Mouse (Mus musculus) myocyte (in vitro differentiated cells): ENCODE data around the gene Tjp2. TPM values are rescaled to one million over a fixed set of nuclear protein-coding genes. Genes with fewer than 3 reads are reported as not detected.

Source experiments
- H3K27me3 ChIP-seq: one replicate; pipeline ENCODE4 v1.6.1; 2011; ENCODE audit not compliant: control insufficient read depth, insufficient read depth, insufficient read length
- H3K36me3 ChIP-seq: one replicate; pipeline ENCODE4 v1.6.1; 2011; ENCODE audit not compliant: control insufficient read depth, insufficient read depth
- H3K4me2 ChIP-seq: one replicate; pipeline ENCODE4 v1.6.1; 2011; ENCODE audit warnings: low read depth, control low read depth
- H3K4me3 ChIP-seq: one replicate; pipeline ENCODE4 v1.5.1; 2011; ENCODE audit warnings: mild to moderate bottlenecking, control low read depth, moderate library complexity
- H3K79me2 ChIP-seq: one replicate; pipeline ENCODE4 v1.6.1; 2011; ENCODE audit not compliant: control insufficient read depth, insufficient read depth
- H3ac ChIP-seq: one replicate; pipeline ENCODE4 v1.6.1; 2011; ENCODE audit not compliant: control insufficient read depth, insufficient read length
- CEBPB ChIP-seq: IDR thresholded peaks from 2 replicates; pipeline ENCODE4 v1.6.1; 2011; ENCODE audit warnings: mild to moderate bottlenecking, moderate library complexity; ENCODE audit not compliant: poor library complexity, insufficient read depth, severe bottlenecking
- E2F4 ChIP-seq: IDR thresholded peaks from one replicate; pipeline ENCODE4 v1.6.1; 2011; ENCODE audit warnings: mild to moderate bottlenecking, control low read depth, moderate library complexity; ENCODE audit not compliant: insufficient read depth
- MAX ChIP-seq: IDR thresholded peaks from one replicate; pipeline ENCODE4 v1.6.1; 2011; ENCODE audit warnings: low read depth, mild to moderate bottlenecking, control low read depth
- MYOD1 ChIP-seq, 3 experiments: IDR thresholded peaks; one replicate each; pipeline ENCODE4 v1.6.1; 2011; ENCODE audit warnings: control low read depth in 2 of 3, low read depth in 2 of 3, mild to moderate bottlenecking in 2 of 3, moderate library complexity in 1 of 3; ENCODE audit not compliant: insufficient read length in 2 of 3, control insufficient read depth in 1 of 3
- MYOG ChIP-seq, 3 experiments: IDR thresholded peaks; one replicate each; pipeline ENCODE4 v1.6.1; 2011; ENCODE audit warnings: control low read depth in 2 of 3, low read depth in 2 of 3, mild to moderate bottlenecking in 2 of 3; ENCODE audit not compliant: insufficient read length in 2 of 3, control insufficient read depth in 1 of 3, insufficient read depth in 1 of 3
- POLR2A ChIP-seq: IDR thresholded peaks from one replicate; pipeline ENCODE4 v1.6.1; 2011; ENCODE audit warnings: low read depth, mild to moderate bottlenecking, control low read depth, moderate library complexity; ENCODE audit not compliant: insufficient read length
- POLR2AphosphoS2 ChIP-seq: IDR thresholded peaks from one replicate; pipeline ENCODE4 v1.6.1; 2011; ENCODE audit warnings: low read depth, control low read depth; ENCODE audit not compliant: insufficient read length
- REST ChIP-seq: IDR thresholded peaks from one replicate; pipeline ENCODE4 v1.6.1; 2011; ENCODE audit warnings: mild to moderate bottlenecking, control low read depth, moderate library complexity; ENCODE audit not compliant: insufficient read depth, insufficient read length
- SRF ChIP-seq: IDR thresholded peaks from one replicate; pipeline ENCODE4 v1.6.1; 2011; ENCODE audit warnings: low read depth; ENCODE audit not compliant: control insufficient read depth, insufficient read length
- TCF12 ChIP-seq: IDR thresholded peaks from one replicate; pipeline ENCODE4 v1.6.1; 2011; ENCODE audit warnings: mild to moderate bottlenecking, control low read depth; ENCODE audit not compliant: poor library complexity, insufficient read depth, severe bottlenecking
- TCF3 ChIP-seq: IDR thresholded peaks from one replicate; pipeline ENCODE4 v1.6.1; 2011; ENCODE audit warnings: low read depth, control low read depth; ENCODE audit not compliant: insufficient read length
- USF1 ChIP-seq: IDR thresholded peaks from one replicate; pipeline ENCODE4 v1.6.1; 2011; ENCODE audit warnings: low read depth, mild to moderate bottlenecking, control low read depth, moderate library complexity
- polyA plus RNA-seq: library from polyadenylated mRNA; unstranded; fragments of >200 nt; fragmentation: generic; extraction: Trizol; gene quantifications from one replicate; pipeline ENCODE4 v1.2.1, GENCODE M21; 2012; ENCODE audit warnings: missing spikeins

The Tjp2 gene
- polyA plus RNA-seq, 1 experiment: 5.2 TPM

DNA sequence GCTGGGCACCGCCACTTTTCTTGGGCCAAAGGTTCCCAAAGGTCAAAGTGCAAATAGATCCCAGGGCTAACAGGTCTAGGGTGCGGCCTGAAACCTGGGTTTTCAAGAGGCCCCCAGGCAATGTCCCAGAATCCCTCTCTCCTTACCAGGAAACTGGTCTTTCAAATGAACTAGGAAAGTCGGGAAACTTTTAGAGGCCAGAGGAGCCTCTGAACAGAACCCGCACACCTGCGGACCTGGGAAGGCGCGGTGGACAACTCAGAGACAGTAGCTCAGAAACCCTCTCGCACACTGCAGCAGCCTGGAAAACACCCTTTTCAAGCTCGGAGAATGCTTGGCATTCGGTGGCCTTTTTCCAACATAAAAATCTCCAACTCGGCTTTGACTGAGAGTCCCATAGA is 979 bp downstream of the Tjp2 start:
- no peaks in the 10 kb centered on the region for H3K79me2 ChIP-seq
- H3K4me2 ChIP-seq: no peak overlapping the region
- TF ChIP-seq POLR2AphosphoS2: no peak
- H3ac ChIP-seq: no peak overlapping the region
- H3K36me3 ChIP-seq: no peaks in the 10 kb centered on the region
- H3K4me3 ChIP-seq: no peak overlapping the region
- no peaks in the 10 kb centered on the region for H3K27me3 ChIP-seq

DNA sequence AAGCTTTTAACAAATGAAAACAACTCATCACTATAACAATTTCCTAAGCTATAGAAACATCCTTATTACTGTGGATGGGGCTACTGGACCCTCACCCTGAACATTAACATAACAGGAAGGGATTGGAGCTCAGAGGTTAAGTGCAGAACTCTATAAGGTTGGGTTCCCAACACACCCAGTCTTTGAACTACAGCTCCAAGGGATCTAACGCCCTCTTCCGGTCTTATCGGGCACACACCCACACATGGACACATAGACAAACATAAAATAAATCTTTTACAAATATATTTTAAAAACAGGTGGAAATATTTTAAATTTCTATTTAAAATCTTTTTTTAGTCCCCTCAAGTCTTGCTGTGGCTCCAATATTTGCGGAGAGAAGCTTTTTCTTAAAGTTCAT is 3.4 kb downstream of the Tjp2 start:
- Histone ChIP-seq H3K79me2 (no peaks in the 10 kb centered on the region), H3K4me3 (no peak overlapping the region)

DNA sequence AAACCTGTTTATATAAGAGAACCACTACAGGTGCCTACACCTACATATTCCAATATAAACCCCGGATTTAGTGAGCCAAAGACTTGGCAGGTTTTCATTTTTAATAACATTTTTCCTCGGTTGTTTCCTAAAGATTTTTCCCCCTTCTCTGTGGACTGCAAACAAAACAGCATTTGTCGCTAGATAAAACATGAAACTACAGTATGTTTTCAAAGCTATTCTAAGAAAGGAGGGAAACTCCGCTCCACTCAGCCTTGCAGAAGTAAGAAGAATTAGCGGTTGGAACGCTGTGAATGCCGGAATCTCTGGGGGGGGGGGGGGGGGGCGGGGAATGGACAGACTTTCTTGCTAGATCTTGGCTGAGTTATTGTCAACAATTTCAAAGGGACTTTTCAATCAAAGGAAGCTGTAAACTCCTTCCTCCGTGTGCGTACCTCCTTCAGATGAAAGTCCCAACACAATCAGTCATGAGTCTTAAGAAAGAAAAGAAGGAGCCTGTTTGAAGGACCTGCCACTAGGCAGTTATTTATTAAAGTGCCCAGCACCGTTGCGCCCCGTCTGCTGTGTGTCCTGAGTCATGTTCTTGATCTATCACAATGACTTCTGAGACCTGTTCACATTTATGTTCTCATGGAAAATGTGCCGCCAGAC is 3.9 kb downstream of the Tjp2 start:
- no peak overlapping the region for H3K4me2 ChIP-seq

More for the DNA sequence above, 3.4 kb downstream of the Tjp2 start:
- Histone ChIP-seq H3K36me3 (no peaks in the 10 kb centered on the region), H3K4me2 (no peak overlapping the region), H3ac (no peak overlapping the region), H3K27me3 (no peaks in the 10 kb centered on the region)
- TF ChIP-seq POLR2AphosphoS2 (no peak), USF1 (no peak), CEBPB (no peak), TCF12 (no peak), E2F4 (no peak), TCF3 (no peak), MYOG (IDR thresholded peaks at IDR 0.05; ENCODE audit: control insufficient read depth in 1 of 3, insufficient read depth in 1 of 3, insufficient read length in 2 of 3, low read depth in 2 of 3) (no peak), SRF (no peak), MYOD1 (IDR thresholded peaks at IDR 0.05; ENCODE audit: control insufficient read depth in 1 of 3, insufficient read length in 2 of 3, low read depth in 2 of 3) (no peak), POLR2A (no peak), MAX (no peak), REST (no peak)

DNA sequence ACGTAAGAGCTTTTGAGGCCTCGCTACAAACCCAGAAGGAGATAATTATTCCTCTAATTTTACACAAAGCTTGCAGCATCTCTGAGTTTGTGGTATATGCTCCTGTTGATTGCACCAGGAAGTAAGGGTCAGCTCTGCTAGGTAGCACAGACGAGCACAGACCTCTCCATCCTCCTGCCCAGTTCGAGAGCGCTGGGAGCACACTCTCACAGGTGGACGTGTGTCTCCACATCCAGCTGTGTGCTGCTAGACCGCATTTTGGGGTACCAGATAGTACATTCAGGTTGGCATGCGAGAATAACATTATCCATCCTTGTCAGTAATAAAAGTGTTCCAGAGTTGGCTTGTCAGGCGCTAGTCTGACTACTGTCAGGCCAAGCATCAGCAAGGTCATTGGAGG is 5.8 kb downstream of the Tjp2 start:
- Histone ChIP-seq H3K27me3 (no peaks in the 10 kb centered on the region), H3K4me3 (no peak overlapping the region), H3K79me2 (no peaks in the 10 kb centered on the region), H3ac (no peak overlapping the region), H3K36me3 (no peaks in the 10 kb centered on the region), H3K4me2 (no peak overlapping the region)
- TF ChIP-seq POLR2AphosphoS2 (no peak), SRF (no peak), USF1 (no peak), E2F4 (no peak)

More for the DNA sequence above, 3.9 kb downstream of the Tjp2 start:
- Histone ChIP-seq H3K4me3 (no peak overlapping the region), H3K79me2 (no peaks in the 10 kb centered on the region), H3ac (no peak overlapping the region), H3K27me3 (no peaks in the 10 kb centered on the region), H3K36me3 (no peaks in the 10 kb centered on the region)
- TF ChIP-seq POLR2AphosphoS2: no peak
- no peak for TF ChIP-seq MYOG (IDR thresholded peaks at IDR 0.05; ENCODE audit: control insufficient read depth in 1 of 3, insufficient read depth in 1 of 3, insufficient read length in 2 of 3, low read depth in 2 of 3)
- TF ChIP-seq SRF: no peak
- no peak for TF ChIP-seq REST
- TF ChIP-seq POLR2A: no peak
- TF ChIP-seq TCF3: no peak
- no peak for TF ChIP-seq CEBPB
- no peak for TF ChIP-seq MAX
- no peak for TF ChIP-seq TCF12
- no peak for TF ChIP-seq MYOD1 (IDR thresholded peaks at IDR 0.05; ENCODE audit: control insufficient read depth in 1 of 3, insufficient read length in 2 of 3, low read depth in 2 of 3)
- no peak for TF ChIP-seq E2F4
- no peak for TF ChIP-seq USF1

DNA sequence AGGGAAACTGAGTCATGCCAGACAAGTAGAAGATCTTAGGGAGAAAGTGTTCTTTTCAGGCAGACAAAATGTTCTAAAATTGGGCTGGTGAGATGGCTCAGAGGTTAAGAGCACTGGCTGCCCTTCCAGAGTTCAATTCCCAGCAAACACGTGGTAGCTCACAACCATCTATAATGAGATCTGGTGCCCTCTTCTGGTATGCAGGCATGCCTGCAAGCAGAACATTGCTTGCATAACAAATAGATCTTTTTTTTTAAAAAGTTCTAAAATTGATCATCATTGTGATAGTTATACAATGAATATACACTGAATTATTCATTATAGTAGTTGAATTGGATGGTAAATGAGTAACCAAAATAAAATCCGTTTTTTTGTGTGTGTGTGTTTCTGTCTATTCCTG is 6.5 kb downstream of the Tjp2 start:
- Histone ChIP-seq H3ac (no peak overlapping the region), H3K4me2 (no peak overlapping the region), H3K27me3 (no peaks in the 10 kb centered on the region), H3K4me3 (no peak overlapping the region), H3K36me3 (no peaks in the 10 kb centered on the region), H3K79me2 (no peaks in the 10 kb centered on the region)
- TF ChIP-seq POLR2AphosphoS2 (no peak), CEBPB (no peak), POLR2A (no peak), MYOG (IDR thresholded peaks at IDR 0.05; ENCODE audit: control insufficient read depth in 1 of 3, insufficient read depth in 1 of 3, insufficient read length in 2 of 3, low read depth in 2 of 3) (no peak), E2F4 (no peak), TCF12 (no peak)
